Mouse (Mus musculus): ENCODE results near the gene Rab39b. TPM values are rescaled to one million over a fixed set of nuclear protein-coding genes. Genes with fewer than 3 reads are reported as not detected.

Gene Rab39b
- polyA plus RNA-seq (2015; fragmentation: Nextera tagmentation; extraction: Ambion mirVana) = 25.8 and 26.0 TPM in 2 replicates

GRCm38 (mm10) chrX:75577582-75578324 lies at the start of gene Rab39b:
Gene Rab39b (minus strand): TSS chrX:75578231.

Other genes starting within 250 kb of the Rab39b start
- gene Fundc2, start 195.8 kb downstream of the Rab39b start, polyA plus RNA-seq (2015; fragmentation: Nextera tagmentation; extraction: Ambion mirVana) = 31.4 and 36.1 TPM in 2 replicates
- gene F8, start 195.6 kb downstream of the Rab39b start, polyA plus RNA-seq (2015; fragmentation: Nextera tagmentation; extraction: Ambion mirVana) = 1.5 and 2.0 TPM in 2 replicates
- 23.9 and 30.9 TPM in 2 replicates for gene Cmc4, start 161.6 kb downstream of the Rab39b start, polyA plus RNA-seq (2015; fragmentation: Nextera tagmentation; extraction: Ambion mirVana)
- gene Mtcp1, start 161.6 kb downstream of the Rab39b start, polyA plus RNA-seq (2015; fragmentation: Nextera tagmentation; extraction: Ambion mirVana) = 2.7 and 4.6 TPM in 2 replicates
- 39.5 and 43.7 TPM in 2 replicates for gene Brcc3, start 161.6 kb downstream of the Rab39b start, polyA plus RNA-seq (2015; fragmentation: Nextera tagmentation; extraction: Ambion mirVana)
- 257 and 297 TPM in 2 replicates for gene Vbp1, start 63.9 kb downstream of the Rab39b start, polyA plus RNA-seq (2015; fragmentation: Nextera tagmentation; extraction: Ambion mirVana)

Data from neural tube, postnatal 0 days (tissue).